Mouse (Mus musculus): ENCODE measurements around the gene Wnt3a.
"Not testable (repeated sequence)": the region's sequence is repeated elsewhere in the genome, so short reads cannot be mapped to it uniquely, and the experiment has no call there.

Wnt3a gene

DNA sequence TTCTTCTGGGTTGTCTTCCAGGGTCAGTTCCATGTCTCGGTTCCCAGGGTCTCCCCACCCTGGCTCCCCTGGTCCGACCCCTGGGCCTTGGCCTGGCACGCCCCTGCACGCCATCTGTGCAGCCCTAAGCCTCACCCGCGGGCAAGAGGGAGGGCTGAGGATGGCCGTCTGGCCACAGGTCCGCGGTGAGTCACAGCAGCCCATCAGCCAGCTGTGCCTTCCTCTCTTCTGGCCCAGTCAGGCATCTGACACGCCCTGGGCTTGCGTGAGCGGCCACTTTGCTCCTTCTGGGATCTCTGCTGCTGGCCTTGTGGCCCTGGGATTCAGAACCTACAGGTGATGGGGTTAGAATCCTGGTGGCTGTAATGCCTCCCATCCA lies 17.6 kb upstream of the Wnt3a start:
- DNase-seq (ENCODE audit: extremely low read depth, low read depth) = no peak

DNA sequence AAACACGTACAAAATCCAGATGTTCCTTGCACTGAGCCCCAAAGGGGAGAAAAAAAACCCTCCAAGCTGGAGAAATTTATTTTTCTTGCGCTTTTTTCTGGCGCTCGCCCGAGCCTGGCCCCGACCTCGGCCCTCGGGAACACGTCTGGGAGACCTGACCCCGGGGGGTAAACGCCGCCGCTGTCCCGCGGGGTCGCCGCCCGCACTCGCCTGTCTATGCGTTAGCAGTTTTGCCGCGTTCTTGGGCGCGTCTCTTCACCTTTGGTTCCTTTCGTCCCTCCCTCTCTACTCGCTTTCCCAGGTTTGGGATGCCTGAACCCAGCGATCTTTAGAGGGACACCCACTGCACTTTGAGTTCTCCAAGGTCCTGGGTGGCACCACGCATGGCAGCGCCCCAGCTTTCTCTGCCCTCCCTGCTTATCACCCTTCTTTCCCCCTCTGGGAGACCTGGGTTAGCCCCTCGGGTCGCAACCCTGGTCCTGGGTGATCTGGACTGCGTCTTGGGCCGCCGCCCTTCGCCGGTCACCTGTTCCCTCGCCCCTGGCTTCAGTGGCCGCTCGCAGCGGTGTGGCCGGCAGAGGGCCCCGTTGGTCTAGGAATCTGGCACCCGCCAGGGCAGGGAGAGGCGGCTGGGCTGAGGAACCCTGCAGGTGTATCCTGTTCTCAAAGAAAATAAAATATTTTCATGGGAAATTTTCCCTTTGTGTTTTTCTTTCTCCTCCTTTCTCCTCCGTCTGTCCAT lies 17.0 kb upstream of the Wnt3a start:
- DNase-seq (ENCODE audit: extremely low read depth, low read depth) = no peak

GRCm38 (mm10) chr11:59306461-59307421 lies 16.2 kb upstream of the Wnt3a start, which contains the start of gene Wnt9a:
TSS of gene Wnt9a (plus strand) at chr11:59306928.
- no peak for DNase-seq (ENCODE audit: extremely low read depth, low read depth)

- DNase-seq (ENCODE audit: extremely low read depth, low read depth) = no peak
Measured at GRCm38 (mm10) chr11:59305821-59306215, 15.3 kb upstream of the Wnt3a start.

- DNase-seq (ENCODE audit: extremely low read depth, low read depth) = no peak
Measured at GRCm38 (mm10) chr11:59305008-59305820, 14.7 kb upstream of the Wnt3a start.

GRCm38 (mm10) chr11:59302700-59303569 lies 12.4 kb upstream of the Wnt3a start:
- peak; percentile 58 for DNase-seq (ENCODE audit: extremely low read depth, low read depth)

GRCm38 (mm10) chr11:59301053-59301452 lies 10.5 kb upstream of the Wnt3a start:
- DNase-seq (ENCODE audit: extremely low read depth, low read depth) = not testable (repeated sequence)

DNA sequence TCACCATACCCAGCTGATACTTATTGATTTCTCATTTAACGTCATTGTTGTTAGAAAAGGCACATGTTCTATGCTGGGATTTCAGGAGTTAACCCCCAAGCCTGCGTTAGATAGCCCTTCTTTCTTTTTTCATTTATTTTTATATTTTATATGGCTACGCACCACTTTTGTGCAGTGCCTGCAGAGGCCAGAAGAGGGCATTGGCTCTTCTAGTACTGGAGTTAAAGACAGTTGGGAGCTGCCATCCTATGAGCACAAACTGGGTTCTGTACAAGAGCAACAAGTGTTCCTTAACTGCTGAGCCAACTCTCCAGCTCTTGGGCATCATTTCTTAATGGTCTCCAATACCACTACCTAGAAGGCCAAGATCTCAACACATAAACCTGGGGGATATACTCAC lies 9.6 kb upstream of the Wnt3a start:
- DNase-seq (ENCODE audit: extremely low read depth, low read depth) = peak; percentile 16

- peak; percentile 22 for DNase-seq (ENCODE audit: extremely low read depth, low read depth)
Measured at GRCm38 (mm10) chr11:59297941-59298340, 7.4 kb upstream of the Wnt3a start.

DNA sequence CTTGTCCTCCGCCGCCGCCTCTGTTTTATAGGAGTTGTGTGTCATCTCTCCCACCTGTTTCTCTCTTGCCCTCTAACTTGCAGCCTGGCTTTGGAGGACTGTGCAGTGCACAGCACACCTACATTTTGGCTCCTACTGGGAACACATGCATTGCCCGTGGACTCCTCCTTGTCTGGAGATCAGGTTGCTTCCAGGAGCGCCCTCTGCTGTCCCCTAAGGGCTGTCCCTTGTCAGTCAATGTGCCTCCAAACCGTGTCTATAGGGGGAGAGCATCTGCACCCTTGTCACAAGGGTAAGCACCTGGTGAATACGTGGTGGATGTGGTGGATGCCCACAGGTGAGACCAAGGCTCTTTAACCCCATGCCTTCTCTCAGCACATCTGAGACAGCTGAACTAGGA lies 3.1 kb upstream of the Wnt3a start:
- DNase-seq (ENCODE audit: extremely low read depth, low read depth) = peak; percentile 42

DNA sequence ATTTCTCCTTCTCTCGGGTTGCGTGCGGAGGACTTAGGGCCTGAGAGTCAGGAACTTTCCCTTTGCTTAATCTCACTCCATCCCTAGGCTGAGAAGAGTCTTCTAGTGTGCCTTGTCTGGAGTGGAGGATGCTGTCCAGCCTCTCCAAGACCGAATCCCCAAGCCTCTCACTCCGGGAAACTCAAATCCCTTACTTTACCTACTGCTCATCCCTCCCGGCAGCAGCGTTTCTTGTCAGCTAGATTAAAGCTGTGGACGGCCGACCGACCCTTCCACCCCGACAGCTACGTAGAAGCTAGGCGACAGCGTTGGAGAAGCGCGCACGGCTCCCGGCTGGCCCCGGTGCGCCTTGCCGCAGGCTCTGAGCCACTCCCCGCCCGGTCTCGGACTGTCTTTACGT lies 846 bp downstream of the Wnt3a start:
- no peak for DNase-seq (ENCODE audit: extremely low read depth, low read depth)

GRCm38 (mm10) chr11:59284146-59284545 lies 6.4 kb downstream of the Wnt3a start:
- DNase-seq (ENCODE audit: extremely low read depth, low read depth) = no peak

- no peak for DNase-seq (ENCODE audit: extremely low read depth, low read depth)
Measured at GRCm38 (mm10) chr11:59282933-59283332, 7.6 kb downstream of the Wnt3a start.

GRCm38 (mm10) chr11:59282111-59282510 lies 8.4 kb downstream of the Wnt3a start:
- no peak for DNase-seq (ENCODE audit: extremely low read depth, low read depth)

DNA sequence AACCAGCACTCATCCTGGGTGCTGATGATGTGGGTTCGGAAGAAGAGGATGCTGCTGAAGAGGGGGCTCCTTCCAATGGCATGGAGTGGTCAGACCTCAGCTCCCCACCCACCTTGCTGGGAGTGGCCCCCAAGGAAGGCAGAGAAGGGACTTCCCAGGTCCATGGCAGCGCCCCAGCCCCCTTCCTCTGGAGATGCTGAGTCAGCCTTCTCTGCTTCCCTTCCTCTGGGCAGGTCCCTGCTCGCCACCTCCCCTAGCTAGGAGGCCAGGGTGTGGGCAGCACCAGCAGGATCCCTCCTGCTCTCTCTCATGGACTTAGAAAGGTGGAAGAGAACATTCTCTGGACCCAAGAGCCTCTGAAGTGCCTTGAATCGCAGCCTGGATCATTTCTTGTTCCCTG lies 12.5 kb downstream of the Wnt3a start:
- no peak for DNase-seq (ENCODE audit: extremely low read depth, low read depth)

- no peak for DNase-seq (ENCODE audit: extremely low read depth, low read depth)
Measured at GRCm38 (mm10) chr11:59276877-59277276, 13.7 kb downstream of the Wnt3a start.

DNA sequence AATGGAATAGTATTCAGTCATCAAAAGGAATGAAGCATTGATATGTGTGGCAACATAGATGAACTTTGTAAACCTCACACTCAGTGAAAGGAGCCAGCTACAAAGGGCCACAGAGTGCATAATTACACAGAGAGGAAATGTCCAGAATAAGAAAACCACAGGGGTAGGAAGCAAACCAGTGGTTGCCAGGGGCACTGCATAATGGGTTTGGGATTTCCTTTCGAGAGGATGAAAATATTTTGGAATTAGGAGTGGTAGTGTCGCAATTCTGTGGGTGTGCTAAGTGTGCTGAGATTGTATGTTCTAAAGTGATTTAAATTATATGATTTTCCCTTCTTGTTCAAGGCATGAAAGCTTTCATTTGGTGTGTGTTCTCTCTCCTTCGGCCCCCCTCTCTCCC lies 16.4 kb downstream of the Wnt3a start:
- DNase-seq (ENCODE audit: extremely low read depth, low read depth) = no peak

- no peak for DNase-seq (ENCODE audit: extremely low read depth, low read depth)
Measured at GRCm38 (mm10) chr11:59266727-59267126, 23.8 kb downstream of the Wnt3a start.

GRCm38 (mm10) chr11:59265154-59265813 lies 25.3 kb downstream of the Wnt3a start:
- no peak for DNase-seq (ENCODE audit: extremely low read depth, low read depth)

- DNase-seq (ENCODE audit: extremely low read depth, low read depth) = no peak
Measured at GRCm38 (mm10) chr11:59264593-59264992, 26.0 kb downstream of the Wnt3a start.
